Mouse (Mus musculus) myocyte (in vitro differentiated cells): ENCODE measurements around the gene Prr19.

Source experiments
- E2F4 ChIP-seq: IDR thresholded peaks from one replicate; pipeline ENCODE4 v1.6.1; 2011; ENCODE audit warnings: mild to moderate bottlenecking, control low read depth, moderate library complexity; ENCODE audit not compliant: insufficient read depth
- MAX ChIP-seq: IDR thresholded peaks from one replicate; pipeline ENCODE4 v1.6.1; 2011; ENCODE audit warnings: low read depth, mild to moderate bottlenecking, control low read depth
- MYOD1 ChIP-seq, 3 experiments: IDR thresholded peaks; one replicate each; pipeline ENCODE4 v1.6.1; 2011; ENCODE audit warnings: control low read depth in 2 of 3, low read depth in 2 of 3, mild to moderate bottlenecking in 2 of 3, moderate library complexity in 1 of 3; ENCODE audit not compliant: insufficient read length in 2 of 3, control insufficient read depth in 1 of 3
- MYOG ChIP-seq, 3 experiments: IDR thresholded peaks; one replicate each; pipeline ENCODE4 v1.6.1; 2011; ENCODE audit warnings: control low read depth in 2 of 3, low read depth in 2 of 3, mild to moderate bottlenecking in 2 of 3; ENCODE audit not compliant: insufficient read length in 2 of 3, control insufficient read depth in 1 of 3, insufficient read depth in 1 of 3
- POLR2A ChIP-seq: IDR thresholded peaks from one replicate; pipeline ENCODE4 v1.6.1; 2011; ENCODE audit warnings: low read depth, mild to moderate bottlenecking, control low read depth, moderate library complexity; ENCODE audit not compliant: insufficient read length
- REST ChIP-seq: IDR thresholded peaks from one replicate; pipeline ENCODE4 v1.6.1; 2011; ENCODE audit warnings: mild to moderate bottlenecking, control low read depth, moderate library complexity; ENCODE audit not compliant: insufficient read depth, insufficient read length
- TCF12 ChIP-seq: IDR thresholded peaks from one replicate; pipeline ENCODE4 v1.6.1; 2011; ENCODE audit warnings: mild to moderate bottlenecking, control low read depth; ENCODE audit not compliant: poor library complexity, insufficient read depth, severe bottlenecking
- USF1 ChIP-seq: IDR thresholded peaks from one replicate; pipeline ENCODE4 v1.6.1; 2011; ENCODE audit warnings: low read depth, mild to moderate bottlenecking, control low read depth, moderate library complexity

- no peak for TF ChIP-seq POLR2A
- no peak for TF ChIP-seq TCF12
- TF ChIP-seq MAX = no peak
- TF ChIP-seq REST = no peak
- TF ChIP-seq USF1 = no peak
- no peak for TF ChIP-seq MYOG (IDR thresholded peaks at IDR 0.05; ENCODE audit: control insufficient read depth in 1 of 3, insufficient read depth in 1 of 3, insufficient read length in 2 of 3, low read depth in 2 of 3)
- TF ChIP-seq E2F4 = no peak
- TF ChIP-seq MYOD1 (IDR thresholded peaks at IDR 0.05; ENCODE audit: control insufficient read depth in 1 of 3, insufficient read length in 2 of 3, low read depth in 2 of 3) = no peak
These were observed 12.5 kb upstream of the Prr19 start for GRCm38 (mm10) chr7:25288721-25289120.
